Mouse (Mus musculus): ENCODE measurements around the gene Elmod1.
A peak's percentile ranks its signal among the peaks of the same experiment; 100 is the strongest.

The Elmod1 gene

GRCm38 (mm10) chr9:53910331-53910730 is 64.8 kb downstream of the Elmod1 start:
- no peak for DNase-seq (ENCODE audit: low spot score in 2 of 2)

- DNase-seq (ENCODE audit: low spot score in 2 of 2) = no peak
These were observed 68.3 kb downstream of the Elmod1 start for GRCm38 (mm10) chr9:53906798-53907197.

- DNase-seq (ENCODE audit: low spot score in 2 of 2) = no peak
These were observed 69.7 kb downstream of the Elmod1 start for GRCm38 (mm10) chr9:53905418-53905817.

- no peak for DNase-seq (ENCODE audit: low spot score in 2 of 2)
These were observed 71.8 kb downstream of the Elmod1 start for GRCm38 (mm10) chr9:53903215-53903842.

GRCm38 (mm10) chr9:53899836-53900235 is 75.3 kb downstream of the Elmod1 start:
- peak in 1 of 2 experiments; percentile 49 for DNase-seq (ENCODE audit: low spot score in 2 of 2)

GRCm38 (mm10) chr9:53895827-53896226 is 79.3 kb downstream of the Elmod1 start:
- DNase-seq (ENCODE audit: low spot score in 2 of 2) = no peak

- peak; percentile 47 to 69 for DNase-seq (ENCODE audit: low spot score in 2 of 2)
These were observed 85.0 kb downstream of the Elmod1 start for GRCm38 (mm10) chr9:53890075-53890474.

- DNase-seq (ENCODE audit: low spot score in 2 of 2) = no peak
These were observed 91.4 kb downstream of the Elmod1 start for GRCm38 (mm10) chr9:53883588-53884280.

- DNase-seq (ENCODE audit: low spot score in 2 of 2) = no peak
These were observed 97.7 kb downstream of the Elmod1 start for GRCm38 (mm10) chr9:53877423-53877822.

GRCm38 (mm10) chr9:53873239-53873638 is 101.9 kb downstream of the Elmod1 start:
- no peak for DNase-seq (ENCODE audit: low spot score in 2 of 2)
